Mouse (Mus musculus) spleen, adult 12 weeks (tissue): ENCODE data around the gene Arhgef3.
A peak's percentile ranks its signal among the peaks of the same experiment; 100 is the strongest.

Experiments
- DNase-seq: peaks from one replicate; pipeline ENCODE4 v3.0.0; 2022; ENCODE audit warnings: low spot score

Gene Arhgef3

DNA sequence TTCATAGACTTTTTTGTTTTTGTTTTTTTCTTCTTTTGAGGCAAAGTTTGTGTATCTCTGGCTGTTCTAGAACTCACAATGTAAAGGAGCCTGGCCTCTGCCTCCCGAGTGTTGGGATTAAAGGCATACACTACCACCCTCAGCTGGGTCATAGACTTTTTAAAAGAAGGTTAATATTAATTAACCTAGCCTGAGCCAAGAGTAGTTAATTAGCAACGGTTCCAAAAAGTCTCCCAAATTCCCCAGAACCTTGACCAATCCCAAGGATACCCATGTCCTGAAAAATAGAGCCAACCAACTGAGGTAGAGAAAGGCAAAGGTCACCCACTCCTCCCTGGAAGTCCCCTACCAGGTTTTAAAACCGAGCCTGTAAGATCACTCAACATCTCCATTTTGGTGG is 306.1 kb downstream of the Arhgef3 start:
- no peak for DNase-seq

- no peak for DNase-seq
These were observed 307.6 kb downstream of the Arhgef3 start for GRCm38 (mm10) chr14:27422301-27422700.

DNA sequence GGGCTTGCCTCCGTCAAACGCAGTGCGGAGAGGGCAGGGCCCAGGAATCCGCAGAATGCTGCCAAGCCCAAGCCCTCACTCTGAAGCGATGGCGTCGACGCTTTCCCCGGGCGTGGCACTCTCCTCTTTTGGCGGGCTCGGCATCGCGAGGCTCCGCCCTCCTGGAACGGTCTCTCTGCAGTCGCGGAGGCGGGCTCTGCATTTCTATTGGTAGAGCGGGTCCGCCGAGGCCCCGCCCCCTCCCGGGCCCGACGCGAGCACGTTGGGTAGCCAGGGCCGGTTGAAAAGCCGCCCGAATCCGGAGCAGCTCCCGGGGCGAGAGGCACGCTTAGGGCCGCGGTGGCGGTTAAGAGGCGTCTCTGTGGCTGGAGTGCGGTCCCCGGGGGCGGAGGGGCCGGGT is 313.9 kb downstream of the Arhgef3 start, which contains the start of gene Fam208a:
TSS of gene Fam208a (plus strand) at position 262 of the 400 bp plus-strand sequence.
- DNase-seq = peak; percentile 91

DNA sequence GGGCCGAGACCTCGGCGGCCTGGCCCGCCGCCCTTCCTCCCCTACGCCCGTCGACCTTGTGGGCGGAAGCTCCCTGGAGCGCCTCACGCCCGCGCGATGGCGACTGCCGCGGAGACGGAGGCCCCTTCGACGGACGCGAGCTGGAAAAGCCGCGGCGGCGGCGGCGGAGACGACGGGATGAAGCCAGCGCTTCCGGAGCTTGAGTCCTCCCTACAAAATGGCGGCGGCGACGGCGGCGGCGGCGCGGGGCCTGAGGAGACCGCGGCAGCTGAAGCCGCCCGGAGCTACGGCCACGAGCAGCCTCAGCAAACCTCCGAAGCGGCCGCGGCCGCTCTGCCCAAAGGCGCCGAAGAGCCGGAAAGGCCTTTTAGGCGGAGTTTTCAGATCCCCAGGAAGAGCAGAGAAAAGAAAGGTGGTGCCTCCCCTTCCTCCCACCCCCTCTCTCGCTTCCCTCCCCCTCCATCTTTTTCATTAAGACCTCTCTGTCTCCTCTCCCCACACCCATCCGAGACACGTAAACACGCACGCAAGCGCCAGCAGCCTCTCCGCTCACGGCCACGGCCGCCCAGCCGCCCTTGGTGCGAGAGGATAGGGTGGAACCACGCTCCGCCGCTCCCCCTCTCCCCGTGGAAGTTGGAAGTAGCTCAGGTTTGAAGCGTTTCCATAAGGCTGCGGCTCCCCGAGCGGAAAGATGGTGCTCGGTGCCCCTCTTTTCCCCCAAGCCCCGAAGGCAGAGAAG is 314.4 kb downstream of the Arhgef3 start:
- DNase-seq = peak; percentile 65

DNA sequence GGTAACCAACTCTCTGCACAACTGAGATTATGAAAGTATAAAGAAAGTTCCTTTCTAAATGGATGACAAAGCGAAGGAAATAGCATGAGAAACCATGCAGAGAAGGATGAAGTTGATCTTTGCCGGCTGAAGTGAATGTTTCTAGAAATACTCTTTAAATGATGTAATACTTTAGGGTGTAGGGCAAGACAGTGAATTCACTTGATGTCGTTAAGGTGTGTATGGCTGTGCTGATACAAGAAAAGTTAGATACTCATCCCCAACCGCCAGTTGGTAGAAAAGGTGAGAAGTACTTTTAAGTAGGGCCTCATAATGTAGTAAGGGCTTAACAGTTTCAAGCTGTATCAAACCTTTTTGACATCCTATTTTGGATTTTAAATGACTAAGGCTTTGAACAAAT is 315.6 kb downstream of the Arhgef3 start:
- DNase-seq = no peak

DNA sequence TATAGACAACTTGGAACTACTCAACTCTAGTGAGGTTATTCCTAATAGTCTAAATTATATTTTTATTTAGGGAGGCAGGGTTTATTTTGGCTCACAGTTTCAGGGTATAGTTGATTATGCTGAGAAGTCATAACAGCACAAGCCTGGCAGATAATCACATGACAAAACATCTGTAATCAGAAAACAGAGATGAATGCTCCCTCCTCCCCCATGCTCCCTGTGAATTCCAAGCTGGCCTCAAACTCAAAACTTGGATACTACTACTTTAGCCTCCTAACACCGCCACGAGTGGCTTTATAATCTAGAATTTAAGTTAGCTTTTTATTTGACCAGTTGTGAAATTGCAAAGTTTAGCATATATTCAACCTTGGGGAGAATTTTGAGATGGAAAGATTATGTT is 317.4 kb downstream of the Arhgef3 start:
- no peak for DNase-seq

- no peak for DNase-seq
These were observed 321.4 kb downstream of the Arhgef3 start for GRCm38 (mm10) chr14:27436116-27436515.

- no peak for DNase-seq
These were observed 322.1 kb downstream of the Arhgef3 start for GRCm38 (mm10) chr14:27436826-27437225.

DNA sequence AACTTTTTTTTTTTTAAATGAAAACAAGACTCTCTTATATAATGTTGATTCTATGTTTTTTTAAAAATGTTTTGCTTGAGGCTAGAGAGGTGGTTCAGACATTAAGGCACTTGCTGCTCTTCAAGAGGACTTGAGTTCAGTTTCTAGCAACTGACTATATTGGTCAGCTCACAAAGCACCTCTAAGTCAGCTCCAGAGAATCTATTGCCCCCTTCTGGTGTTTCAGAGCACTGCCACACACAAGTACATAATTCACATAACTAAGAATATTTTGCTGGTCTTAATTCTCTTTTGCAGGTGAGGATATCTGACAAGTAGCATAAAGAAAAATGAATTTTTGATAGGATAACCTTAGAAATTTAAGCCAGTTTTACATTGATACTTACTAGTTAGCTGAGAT is 326.2 kb downstream of the Arhgef3 start:
- no peak for DNase-seq

GRCm38 (mm10) chr14:27444851-27445281 is 330.2 kb downstream of the Arhgef3 start:
- DNase-seq = no peak

DNA sequence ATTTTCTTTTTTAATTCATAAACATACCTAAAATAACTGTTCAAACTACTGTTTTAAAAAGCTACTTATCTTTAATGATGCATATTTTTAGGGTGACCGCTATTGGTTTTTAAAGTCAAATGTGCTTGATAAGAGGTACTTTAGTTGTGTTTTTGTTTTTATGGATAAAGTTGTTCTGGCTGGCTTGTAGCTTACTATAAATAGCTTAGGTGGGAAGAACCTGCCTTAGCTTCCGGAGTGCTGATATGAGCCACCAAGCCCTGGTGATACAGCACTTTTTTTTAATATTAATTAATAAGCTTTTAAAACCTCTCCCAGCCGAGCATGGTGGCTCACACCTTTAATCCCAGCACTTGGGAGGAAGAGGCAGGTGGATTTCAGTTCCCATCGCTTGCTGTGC is 332.3 kb downstream of the Arhgef3 start:
- no peak for DNase-seq
